Mouse (Mus musculus): ENCODE data around the gene Zcchc7.

DNA sequence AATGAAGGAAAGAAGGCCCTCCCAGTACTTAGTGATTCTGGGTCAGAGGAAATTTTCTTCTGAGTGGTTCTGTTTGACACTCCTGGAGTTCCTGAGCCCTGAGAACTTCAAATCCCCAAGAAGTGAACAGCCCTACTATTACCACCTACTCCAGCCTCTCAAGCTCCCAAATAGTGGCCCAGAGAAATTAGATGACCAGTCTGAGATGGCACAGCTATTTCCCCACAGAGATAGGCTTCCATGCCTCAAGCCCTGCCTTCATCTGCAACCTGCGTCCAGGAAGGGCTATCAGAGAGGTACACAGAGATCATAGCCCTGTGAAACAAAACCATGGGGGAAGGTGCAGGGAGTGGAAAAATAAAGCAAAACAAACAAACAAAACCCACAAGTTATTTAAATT, 48.8 kb upstream of the Zcchc7 start:
- TF ChIP-seq EP300 (IDR thresholded peaks at IDR 0.05; ENCODE audit: low read depth) (no peak), CTCF (IDR thresholded peaks at IDR 0.05; ENCODE audit: low read depth) (no peak)

All from liver, embryonic 14.5 days (tissue).